In the genomic region with DNA sequence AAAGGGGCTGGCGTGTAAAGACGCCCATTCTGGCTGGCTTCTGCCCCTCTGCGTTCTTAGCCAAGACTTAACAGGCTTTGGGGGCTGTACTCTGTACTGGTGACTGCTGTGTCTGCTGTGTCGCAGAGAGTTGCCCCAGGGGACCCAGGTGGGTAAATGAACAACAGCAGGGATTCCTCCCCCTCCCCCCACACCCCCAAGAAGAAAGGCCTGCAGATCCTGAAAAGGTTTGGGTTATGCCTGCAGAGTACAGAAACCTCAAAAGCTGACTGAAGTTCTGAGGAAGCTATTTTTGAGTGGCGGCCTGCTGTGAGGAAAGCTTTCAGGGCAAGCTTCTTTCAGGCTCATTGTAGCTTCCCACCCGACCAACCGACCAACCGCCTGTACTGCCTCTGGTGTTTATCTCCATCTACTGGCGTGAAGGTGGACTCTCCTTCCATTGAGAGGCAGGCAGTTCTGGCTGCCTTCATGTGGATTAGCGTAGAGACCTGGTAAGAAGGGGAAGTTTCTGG, we compare ENCODE assay signal across 8 mouse cellular contexts.
DNase-seq lines count a peak whose midpoint lies in the region; ATAC-seq and TF ChIP-seq lines count a peak whose summit lies in the region.

No protein-coding gene starts in this region.

- peak overlapping the region; percentile 48 for H3K27ac ChIP-seq in gastrocnemius, adult 2 months
- no peak overlapping the region for H3K27ac ChIP-seq in lung, postnatal 0 days (ENCODE audit: low read length)

- no peaks in the 10 kb centered on the region for H3K4me1 ChIP-seq in lung, postnatal 0 days (ENCODE audit: insufficient read depth, low read depth, low read length)

- H3K9ac ChIP-seq in lung, postnatal 0 days (replicated peaks; ENCODE audit: low read depth): no peak overlapping the region

- peak; percentile 65 for TF ChIP-seq CTCF in gastrocnemius, adult 2 months (IDR thresholded peaks at IDR 0.05)
- peak; percentile 86 for TF ChIP-seq CTCF in lung, postnatal 0 days (IDR thresholded peaks at IDR 0.05)

- H3K4me2 ChIP-seq in lung, postnatal 0 days (replicated peaks; ENCODE audit: low read depth, low read length): no peak overlapping the region

- H3K9me3 ChIP-seq in lung, postnatal 0 days (ENCODE audit: low read length): no peaks in the 10 kb centered on the region

- intact Hi-C loops in gastrocnemius, adult 2 months (cut with DNase I): loop anchor here (2.0 to 5.0 kb wide), 2 partner anchors 179 to 299 kb away; a partner anchor contains a TSS
- intact Hi-C loops in heart, postnatal 14 days (cut with DNase I): loop anchor here (2.0 to 10.0 kb wide), 3 partner anchors 117 to 179 kb away; no protein-coding TSS in a partner anchor

- H3K27me3 ChIP-seq in lung, postnatal 0 days (replicated peaks; ENCODE audit: insufficient read depth, low read length): no peaks in the 10 kb centered on the region
- no peaks in the 10 kb centered on the region for H3K27me3 ChIP-seq in splenic B cell, adult 2 months (ENCODE audit: control insufficient read depth, insufficient read depth, low read length, poor library complexity, severe bottlenecking)

- 32% methylated on average over 10 of the region's 10 CpGs for WGBS in lung, postnatal 0 days

- peak; percentile 41 for DNase-seq in gastrocnemius, adult 2 months
- no peak for DNase-seq in gastrocnemius, postnatal 10 days
- DNase-seq in ES-CJ7 (ENCODE audit: low read depth, low spot score): peak; percentile 82
- peak; percentile 70 for DNase-seq in embryo, embryonic 11 days
- DNase-seq in heart, postnatal 14 days: peak; percentile 33 to 48
- DNase-seq in lung, postnatal 0 days (ENCODE audit: low spot score): peak; percentile 78
- DNase-seq in splenic B cell, adult 2 months (ENCODE audit: low read depth, low spot score): peak; percentile 75
- DNase-seq in adrenal gland, postnatal 4 days (ENCODE audit: low spot score in 2 of 2): no peak

- ATAC-seq in lung, postnatal 0 days: peak; percentile 76

- H3K36me3 ChIP-seq in lung, postnatal 0 days (ENCODE audit: insufficient read depth, low read length): peaks cover 8% of the 10 kb centered on the region; the same call in 1 of the 2 replicates
- H3K36me3 ChIP-seq in splenic B cell, adult 2 months (ENCODE audit: control insufficient read depth, insufficient read depth, low read length, poor library complexity, severe bottlenecking): no peaks in the 10 kb centered on the region; the same call in none of the 2 replicates

- no peak overlapping the region; the same call in 1 of the 2 replicates for H3K4me3 ChIP-seq in gastrocnemius, adult 2 months
- H3K4me3 ChIP-seq in lung, postnatal 0 days (ENCODE audit: low read depth, low read length): no peak overlapping the region

- no peak for TF ChIP-seq EP300 in lung, postnatal 0 days (IDR thresholded peaks at IDR 0.05)

Comparison
In these comparisons a context has a peak if more than half of its experiments do, and no peak if none do; other contexts are left out.
1. DNase-seq: peak in gastrocnemius, adult 2 months (single experiment), ES-CJ7 (single experiment), embryo, embryonic 11 days (single experiment), heart, postnatal 14 days (2 of 2), lung, postnatal 0 days (single experiment) and splenic B cell, adult 2 months (single experiment); none in gastrocnemius, postnatal 10 days (single experiment) and adrenal gland, postnatal 4 days (0 of 2).